8 mouse cellular contexts compared by ENCODE assay signal in genomic region chr6:91617031-91617596, GRCm38 (mm10).
DNase-seq lines count a peak whose midpoint lies in the region; ATAC-seq and TF ChIP-seq lines count a peak whose summit lies in the region.

No protein-coding gene starts in this region.

- no peak; the same call in 1 of the 2 replicates for ATAC-seq in G1E (ENCODE audit: extremely low read depth, insufficient number of reproducible peaks, low FRiP score, poor library complexity, severe bottlenecking)
- ATAC-seq in intestine, embryonic 15.5 days = peak; percentile 91
- peak; percentile 93 for ATAC-seq in megakaryocyte-erythroid progenitor cell, adult 5-6 weeks (replicated peaks; ENCODE audit: low FRiP score, low TSS enrichment, poor library complexity, severe bottlenecking)

- intact Hi-C loops in left cerebral cortex, postnatal 14 days (cut with DNase I) = no loop called here

- no peak for TF ChIP-seq CTCF in G1E (IDR thresholded peaks at IDR 0.05; ENCODE audit: low read depth, low read length)

- peak; percentile 9 for DNase-seq in G1E (ENCODE audit: low spot score)
- peak; percentile 15 to 52 for DNase-seq in cerebellum, adult 18-20 months
- peak; percentile 91 for DNase-seq in forelimb bud, embryonic 11.5 days (ENCODE audit: low read depth, low spot score)
- DNase-seq in left cerebral cortex, postnatal 14 days (ENCODE audit: low spot score in 2 of 2) = peak; percentile 72 to 80
- peak; percentile 59 for DNase-seq in skeletal muscle tissue, adult 2 months (ENCODE audit: low read depth, low spot score)
- no peak for DNase-seq in urinary bladder, postnatal 4 days (ENCODE audit: low spot score in 2 of 2)

- H3K36me3 ChIP-seq in G1E (replicated peaks) = no peaks in the 10 kb centered on the region
- H3K36me3 ChIP-seq in intestine, embryonic 15.5 days = no peaks in the 10 kb centered on the region

- H3K27ac ChIP-seq in intestine, embryonic 15.5 days = no peak overlapping the region

- peak overlapping the region; percentile 21 for H3K9ac ChIP-seq in intestine, embryonic 15.5 days

- peaks cover 10% of the 10 kb centered on the region; the same call in 1 of the 2 replicates for H3K27me3 ChIP-seq in G1E (ENCODE audit: insufficient read depth, low read length)
- no peaks in the 10 kb centered on the region for H3K27me3 ChIP-seq in intestine, embryonic 15.5 days (replicated peaks)

- H3K9me3 ChIP-seq in G1E (replicated peaks) = no peaks in the 10 kb centered on the region
- no peaks in the 10 kb centered on the region for H3K9me3 ChIP-seq in intestine, embryonic 15.5 days

- peak overlapping the region; percentile 59 for H3K4me2 ChIP-seq in intestine, embryonic 15.5 days (replicated peaks)

- 2% methylated on average over 13 of the region's 13 CpGs for WGBS in intestine, embryonic 15.5 days

- H3K4me1 ChIP-seq in G1E (ENCODE audit: insufficient read depth, low read depth, low read length) = no peaks in the 10 kb centered on the region
- H3K4me1 ChIP-seq in intestine, embryonic 15.5 days (replicated peaks) = peaks cover 10% of the 10 kb centered on the region; the same call in 1 of the 2 replicates

- no peak overlapping the region for H3K4me3 ChIP-seq in G1E (ENCODE audit: low read depth, low read length)
- H3K4me3 ChIP-seq in intestine, embryonic 15.5 days (replicated peaks) = peak overlapping the region; percentile 15

Comparison
In these comparisons a context has a peak if more than half of its experiments do, and no peak if none do; other contexts are left out.
1. DNase-seq: peak in G1E (single experiment), cerebellum, adult 18-20 months (2 of 2), forelimb bud, embryonic 11.5 days (single experiment), left cerebral cortex, postnatal 14 days (2 of 2) and skeletal muscle tissue, adult 2 months (single experiment); none in urinary bladder, postnatal 4 days (0 of 2).